Mouse (Mus musculus) midbrain, embryonic 13.5 days (tissue): Measurements from ENCODE around the gene Asl. TPM values are rescaled to one million over a fixed set of nuclear protein-coding genes. Genes with fewer than 3 reads are reported as not detected.
"Not testable (repeated sequence)": the region's sequence is repeated elsewhere in the genome, so short reads cannot be mapped to it uniquely, and the experiment has no call there.

ENCODE experiments used
- ATAC-seq: fragments of 200-750 bp; cut with Nextera tagmentation; 2 replicates; pipeline ENCODE4 v1.8.0; 2017; ENCODE audit warnings: mild to moderate bottlenecking, moderate TSS enrichment, moderate library complexity
- H3K27ac ChIP-seq: fragments of 300-500 bp; sonication (generic); 2 replicates; pipeline ENCODE4 v1.5.1; 2015; ENCODE audit warnings: inconsistent platforms, mild to moderate bottlenecking, moderate library complexity
- H3K27me3 ChIP-seq: fragments of 300-500 bp; sonication (generic); 2 replicates; pipeline ENCODE4 v1.6.1; 2015; ENCODE audit warnings: mild to moderate bottlenecking, inconsistent platforms
- H3K36me3 ChIP-seq: fragments of 300-500 bp; sonication (generic); 2 replicates; pipeline ENCODE4 v1.6.1; 2015; ENCODE audit warnings: mild to moderate bottlenecking, inconsistent platforms
- H3K4me1 ChIP-seq: fragments of 300-500 bp; sonication (generic); replicated peaks from 2 replicates; pipeline ENCODE4 v1.6.1; 2015; ENCODE audit warnings: inconsistent platforms
- H3K4me2 ChIP-seq: fragments of 300-500 bp; sonication (generic); replicated peaks from 2 replicates; pipeline ENCODE4 v1.6.1; 2015; ENCODE audit warnings: moderate library complexity, mild to moderate bottlenecking, inconsistent platforms
- H3K4me3 ChIP-seq: fragments of 300-500 bp; sonication (generic); replicated peaks from 2 replicates; pipeline ENCODE4 v1.5.1; 2015; ENCODE audit warnings: mild to moderate bottlenecking, inconsistent platforms
- H3K9ac ChIP-seq: fragments of 300-500 bp; sonication (generic); replicated peaks from 2 replicates; pipeline ENCODE4 v1.6.1; 2015; ENCODE audit warnings: mild to moderate bottlenecking, inconsistent platforms
- H3K9me3 ChIP-seq: fragments of 300-500 bp; sonication (generic); 2 replicates; pipeline ENCODE4 v1.6.1; 2016; ENCODE audit warnings: mild to moderate bottlenecking, inconsistent platforms
- WGBS: fragments of 180-500 bp; shearing (Covaris S2); methylation state at CpG from one replicate; pipeline ENCODE4 v1.1.7; 2015; 5-methylcytosine and 5-hydroxymethylcytosine counted together
- polyA plus RNA-seq: library from polyadenylated mRNA; unstranded; fragments of >200 nt; fragmentation: Nextera tagmentation; extraction: Ambion mirVana; gene quantifications from 2 replicates; pipeline ENCODE4 v1.2.1, GENCODE M21; 2015

Asl gene
- polyA plus RNA-seq, 1 experiment from 2014 or later, result 30.4 TPM

DNA sequence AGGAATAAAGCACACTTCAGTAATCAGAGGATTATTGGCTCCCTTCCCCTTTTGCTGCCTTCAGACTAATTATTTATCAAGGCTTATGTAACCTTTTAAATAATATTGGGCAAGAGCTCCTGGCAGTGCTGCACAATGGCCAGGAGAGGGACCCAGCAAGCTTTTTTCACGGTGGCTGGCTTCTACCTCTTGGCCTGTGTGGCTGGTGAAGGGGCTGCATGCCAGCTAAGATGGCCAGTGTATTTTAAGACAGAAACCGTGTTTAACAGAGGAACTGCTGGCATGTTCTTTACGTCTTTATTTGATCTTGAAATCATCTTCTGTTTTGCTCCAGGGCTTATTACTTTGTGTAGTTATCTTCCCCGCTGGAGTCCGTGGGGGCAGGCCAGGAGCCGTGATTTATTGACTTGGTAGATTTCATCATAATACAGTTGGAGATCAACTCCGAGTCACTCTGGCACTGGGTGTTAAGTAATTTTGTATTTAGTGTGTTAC lies 15.2 kb upstream of the Asl start:
- H3K9ac ChIP-seq, result no peak overlapping the region
- no peak overlapping the region for H3K27ac ChIP-seq
- no peaks in the 10 kb centered on the region for H3K4me1 ChIP-seq
- no peaks in the 10 kb centered on the region for H3K9me3 ChIP-seq
- H3K4me2 ChIP-seq, result no peak overlapping the region
- ATAC-seq, result no peak
- H3K27me3 ChIP-seq, result no peaks in the 10 kb centered on the region
- WGBS, result 80% methylated on average over 7 of the region's 7 CpGs
- peaks cover 84% of the 10 kb centered on the region for H3K36me3 ChIP-seq
- H3K4me3 ChIP-seq, result no peak overlapping the region

- Histone ChIP-seq H3K9me3 (no peaks in the 10 kb centered on the region), H3K4me3 (no peak overlapping the region), H3K4me1 (no peaks in the 10 kb centered on the region), H3K4me2 (no peak overlapping the region), H3K27ac (no peak overlapping the region), H3K27me3 (no peaks in the 10 kb centered on the region), H3K36me3 (peaks cover 80% of the 10 kb centered on the region), H3K9ac (no peak overlapping the region)
- ATAC-seq, result no peak
- 97% methylated on average over 3 of the region's 3 CpGs for WGBS
Measured at GRCm38 (mm10) chr5:130043741-130044140, 14.7 kb upstream of the Asl start.

DNA sequence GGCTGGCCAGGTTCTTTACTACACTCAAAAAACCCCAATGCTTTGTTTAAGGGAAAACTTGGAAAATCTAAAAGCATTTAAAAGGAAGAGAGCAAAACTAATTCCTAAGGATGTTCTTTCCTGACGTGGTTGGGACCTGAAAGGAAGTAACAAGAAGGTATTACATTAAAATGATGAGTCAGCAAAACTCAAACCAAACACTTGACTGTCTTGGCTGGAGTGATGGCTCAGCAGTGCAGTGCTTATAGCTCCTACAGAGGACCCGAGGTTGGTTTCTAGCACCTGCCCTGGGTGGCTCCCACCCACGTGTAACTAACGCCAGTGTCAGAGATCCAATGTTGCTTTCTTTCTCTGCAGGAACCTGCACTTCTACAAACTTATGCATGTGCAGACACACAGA lies 12.2 kb upstream of the Asl start:
- Histone ChIP-seq H3K9ac (no peak overlapping the region), H3K4me3 (no peak overlapping the region), H3K9me3 (no peaks in the 10 kb centered on the region), H3K36me3 (peaks cover 77% of the 10 kb centered on the region), H3K4me2 (no peak overlapping the region), H3K27me3 (no peaks in the 10 kb centered on the region), H3K4me1 (no peaks in the 10 kb centered on the region), H3K27ac (no peak overlapping the region)
- WGBS, result 94% methylated on average over 4 of the region's 4 CpGs
- ATAC-seq, result no peak

DNA sequence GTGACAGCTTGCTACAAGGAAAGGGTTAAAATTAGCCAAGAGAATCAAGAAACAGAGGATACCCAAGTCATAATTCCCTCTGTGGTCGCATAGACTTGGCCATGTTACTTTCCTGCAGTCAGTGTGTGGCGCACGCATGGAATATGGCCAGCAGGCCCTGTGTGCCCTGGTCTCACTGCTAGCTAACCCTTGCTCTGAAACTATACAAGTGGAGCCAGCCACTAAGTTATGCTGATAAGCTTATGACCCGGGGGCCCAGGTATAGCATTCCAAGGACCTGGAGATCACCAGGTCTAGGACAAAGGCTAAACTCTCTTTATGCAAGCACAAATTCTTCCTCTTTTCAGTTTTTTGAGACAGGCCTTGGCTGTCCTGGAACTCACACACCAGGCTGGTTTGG lies 11.8 kb upstream of the Asl start:
- Histone ChIP-seq H3K9me3 (no peaks in the 10 kb centered on the region), H3K4me3 (no peak overlapping the region), H3K27ac (no peak overlapping the region), H3K4me2 (no peak overlapping the region), H3K4me1 (no peaks in the 10 kb centered on the region), H3K9ac (no peak overlapping the region), H3K27me3 (no peaks in the 10 kb centered on the region), H3K36me3 (peaks cover 76% of the 10 kb centered on the region)
- no peak for ATAC-seq
- WGBS, result 89% methylated on average over 4 of the region's 4 CpGs

DNA sequence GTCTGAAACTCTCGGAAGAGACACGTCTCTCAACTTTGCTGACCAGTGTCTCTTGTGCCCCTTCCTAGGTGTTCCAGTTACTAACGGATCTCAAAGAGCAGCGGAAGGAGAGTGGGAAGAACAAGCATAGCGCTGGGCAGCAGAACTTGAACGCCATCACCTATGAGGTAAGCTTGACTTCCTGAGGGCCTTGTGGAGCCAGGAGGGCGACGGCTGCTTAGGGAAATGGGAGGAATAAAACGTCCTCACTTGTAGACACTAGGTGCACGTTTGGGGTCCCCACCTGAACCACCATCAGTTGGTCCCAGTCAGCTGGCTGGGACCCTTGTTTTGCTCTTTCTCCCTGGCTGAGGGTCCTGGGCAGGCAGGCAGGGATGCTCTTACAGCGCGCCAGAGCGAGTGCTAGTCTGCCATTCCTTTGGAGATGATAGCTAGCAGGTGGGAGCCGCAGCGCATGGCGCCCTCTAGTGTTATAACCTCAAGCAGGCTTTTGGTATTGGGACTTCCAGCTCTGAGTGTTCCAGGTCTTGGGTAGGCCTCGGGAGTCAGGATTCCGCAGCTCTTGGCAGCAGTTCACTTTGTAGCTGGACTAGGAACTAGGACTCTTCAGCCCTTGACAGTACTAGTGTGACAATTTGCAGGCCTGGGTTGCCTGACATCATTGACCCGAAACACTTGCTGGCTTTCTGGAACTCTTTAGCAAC lies 8.9 kb upstream of the Asl start:
- Histone ChIP-seq H3K9me3 (no peaks in the 10 kb centered on the region), H3K27me3 (no peaks in the 10 kb centered on the region), H3K27ac (no peak overlapping the region), H3K4me2 (no peak overlapping the region), H3K36me3 (peaks cover 63% of the 10 kb centered on the region), H3K4me3 (no peak overlapping the region), H3K4me1 (no peaks in the 10 kb centered on the region), H3K9ac (no peak overlapping the region)
- no peak for ATAC-seq
- WGBS, result 67% methylated on average over 19 of the region's 19 CpGs

- H3K9me3 ChIP-seq, H3K9ac ChIP-seq, H3K4me2 ChIP-seq, H3K4me1 ChIP-seq, H3K27me3 ChIP-seq, H3K4me3 ChIP-seq, H3K27ac ChIP-seq, ATAC-seq: not testable (repeated sequence)
- H3K36me3 ChIP-seq, result peaks cover 52% of the 10 kb centered on the region
- 54% methylated on average over 2 of the region's 2 CpGs for WGBS
Measured at GRCm38 (mm10) chr5:130036300-130036699, 7.3 kb upstream of the Asl start.

DNA sequence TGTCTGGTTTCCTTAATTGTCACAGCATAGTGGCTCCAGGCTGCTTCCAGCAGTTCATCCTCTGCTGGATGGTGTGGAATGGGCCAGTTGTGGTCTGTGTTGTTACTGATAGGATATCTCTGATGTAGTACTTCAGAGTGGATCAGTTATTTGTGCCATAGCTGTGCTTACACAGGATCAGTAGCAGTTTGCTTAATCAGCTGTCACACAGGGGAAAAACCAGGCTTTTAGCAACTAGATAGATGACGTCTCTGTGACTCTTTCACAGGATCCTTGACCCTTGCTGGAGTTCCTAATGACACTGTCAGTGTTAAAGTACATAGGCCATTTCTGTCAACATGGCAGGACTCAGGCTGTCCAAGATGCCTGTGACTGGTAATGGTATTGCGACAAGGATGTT lies 4.8 kb upstream of the Asl start:
- no peaks in the 10 kb centered on the region for H3K9me3 ChIP-seq
- ATAC-seq, result no peak
- 83% methylated on average over 2 of the region's 2 CpGs for WGBS
- peaks cover 14% of the 10 kb centered on the region for H3K4me1 ChIP-seq
- H3K4me3 ChIP-seq, result no peak overlapping the region
- H3K27ac ChIP-seq, result no peak overlapping the region
- H3K9ac ChIP-seq, result no peak overlapping the region
- no peak overlapping the region for H3K4me2 ChIP-seq
- H3K36me3 ChIP-seq, result peaks cover 31% of the 10 kb centered on the region
- no peaks in the 10 kb centered on the region for H3K27me3 ChIP-seq

DNA sequence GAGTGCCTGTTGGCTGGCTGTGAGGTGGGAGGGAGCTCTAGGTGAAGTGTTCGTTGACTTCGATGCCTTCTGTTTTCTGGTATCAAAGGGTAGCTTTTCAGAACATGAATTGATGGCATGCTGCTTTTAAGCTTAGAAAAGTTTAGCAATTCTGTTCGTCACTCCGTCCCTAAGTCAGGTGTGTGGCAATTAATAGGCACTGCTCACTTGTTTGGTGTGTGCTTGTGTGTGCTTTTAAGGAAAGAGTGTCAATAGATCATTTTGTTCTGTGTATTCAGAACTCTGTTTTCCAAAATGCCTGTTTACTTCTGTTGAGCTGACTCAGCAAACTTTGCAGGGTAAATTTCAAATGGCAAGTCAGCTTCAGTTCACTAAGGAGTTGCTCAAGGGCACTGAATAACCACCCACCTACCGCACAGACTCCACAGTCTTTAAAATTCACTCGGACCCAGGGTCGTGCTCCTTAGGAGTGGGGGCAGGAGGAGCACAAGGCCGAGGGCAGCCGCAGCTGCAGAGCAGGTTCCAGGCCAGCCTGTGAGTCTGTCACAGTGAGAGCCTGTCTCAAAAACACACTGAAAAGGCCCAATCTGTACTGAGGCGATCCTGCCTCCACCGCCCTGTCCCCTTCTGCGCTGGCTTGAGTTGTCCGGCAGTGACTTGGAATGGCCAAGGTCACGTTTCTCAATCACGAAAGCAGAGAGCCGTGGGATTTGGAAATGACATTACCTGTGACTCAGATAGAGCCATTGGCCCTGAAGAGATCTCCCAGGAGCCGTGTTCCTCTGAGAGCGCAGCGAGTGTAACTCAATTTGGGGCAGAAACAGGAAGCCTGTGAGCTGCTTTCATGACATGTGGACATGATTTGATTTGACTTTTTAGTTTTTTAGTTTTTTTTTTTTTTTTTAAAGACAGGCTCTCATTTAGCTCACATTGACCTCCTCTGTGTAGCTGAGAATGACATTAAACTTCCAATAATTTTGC lies 2.7 kb upstream of the Asl start:
- no peak overlapping the region for H3K27ac ChIP-seq
- H3K4me1 ChIP-seq, result peaks cover 14% of the 10 kb centered on the region
- H3K9ac ChIP-seq, result no peak overlapping the region
- no peak overlapping the region for H3K4me2 ChIP-seq
- H3K27me3 ChIP-seq, result peaks cover 9% of the 10 kb centered on the region
- whole genome bisulfite sequencing, result 94% methylated on average over 19 of the region's 19 CpGs
- no peak overlapping the region for H3K4me3 ChIP-seq
- no peak for ATAC-seq
- H3K36me3 ChIP-seq, result peaks cover 20% of the 10 kb centered on the region
- H3K9me3 ChIP-seq, result no peaks in the 10 kb centered on the region

- WGBS, result 90% methylated on average over 7 of the region's 7 CpGs
- Histone ChIP-seq H3K4me2 (no peak overlapping the region), H3K27me3 (peaks cover 9% of the 10 kb centered on the region), H3K4me3 (no peak overlapping the region), H3K27ac (no peak overlapping the region), H3K36me3 (0 out of 2 replicates have a peak, but pooled peaks cover 4% of the 10 kb centered on the region), H3K4me1 (peaks cover 19% of the 10 kb centered on the region), H3K9ac (no peak overlapping the region), H3K9me3 (no peaks in the 10 kb centered on the region)
- no peak for ATAC-seq
Measured at GRCm38 (mm10) chr5:130027696-130028095, 1.4 kb downstream of the Asl start.

DNA sequence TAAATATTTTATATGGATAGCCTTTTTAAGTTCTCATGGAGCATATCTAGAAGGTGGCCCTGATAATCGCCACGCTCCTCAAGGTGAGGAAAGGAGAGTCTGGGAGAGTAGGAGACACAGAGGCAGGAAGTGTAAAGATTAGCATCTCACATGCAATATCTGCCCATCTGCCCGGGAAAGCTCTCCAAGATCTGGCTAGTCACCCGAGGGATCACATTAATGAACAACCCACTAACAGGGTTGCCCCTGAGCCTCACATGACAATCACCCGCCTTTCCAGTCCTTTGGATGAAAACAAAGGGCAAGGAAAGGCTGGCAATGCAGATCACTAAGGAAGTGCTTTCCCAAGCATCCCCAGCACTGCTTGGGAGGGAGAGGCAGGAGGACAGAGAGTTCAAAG lies 1.9 kb downstream of the Asl start:
- Histone ChIP-seq H3K4me3 (no peak overlapping the region), H3K4me2 (no peak overlapping the region), H3K27me3 (peaks cover 9% of the 10 kb centered on the region), H3K27ac (no peak overlapping the region), H3K4me1 (peaks cover 15% of the 10 kb centered on the region), H3K9ac (no peak overlapping the region), H3K36me3 (0 out of 2 replicates have a peak, but pooled peaks cover 4% of the 10 kb centered on the region), H3K9me3 (no peaks in the 10 kb centered on the region)
- 77% methylated on average over 5 of the region's 5 CpGs for WGBS
- no peak for ATAC-seq

DNA sequence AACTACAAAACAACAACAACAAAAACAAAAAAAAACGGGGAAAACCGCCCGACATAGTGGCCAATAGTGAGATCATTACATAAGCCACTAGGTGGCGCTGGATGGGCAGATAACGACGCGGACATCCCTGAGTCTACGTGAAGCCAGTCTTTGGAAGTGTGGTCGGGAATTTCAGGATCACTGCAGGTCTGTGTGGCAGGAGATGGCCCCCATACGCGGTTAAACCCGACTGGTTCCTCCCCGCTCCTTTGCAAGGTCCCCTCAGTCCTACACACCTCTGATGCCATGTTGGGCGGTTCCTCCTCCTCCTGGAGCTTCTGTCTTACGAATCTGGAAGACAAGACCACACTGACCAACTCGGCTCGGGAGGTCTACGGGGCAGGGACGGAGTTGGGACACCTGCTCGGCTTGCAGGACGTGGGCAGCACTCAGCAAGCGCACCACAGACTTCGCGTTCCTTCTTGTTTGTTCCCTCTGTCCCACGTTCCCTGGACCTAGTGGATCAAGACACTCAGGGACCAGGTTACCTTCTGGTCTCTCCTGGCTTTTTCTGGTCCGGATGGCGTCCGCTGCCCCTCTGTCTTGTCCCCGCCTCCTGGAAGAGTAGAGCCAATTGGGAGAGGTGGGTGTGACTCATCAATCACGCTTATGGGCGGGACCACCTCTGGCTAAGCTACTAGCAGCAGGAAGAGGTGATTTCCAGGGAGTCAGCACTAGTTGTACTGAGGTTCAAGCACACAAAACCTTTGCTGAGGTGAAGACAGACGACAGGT lies 5.1 kb downstream of the Asl start:
- H3K9me3 ChIP-seq, result no peaks in the 10 kb centered on the region
- peaks cover 9% of the 10 kb centered on the region for H3K27me3 ChIP-seq
- WGBS, result under 1% methylated on average over 32 of the region's 32 CpGs
- peak; percentile 90 for ATAC-seq
- peaks cover 10% of the 10 kb centered on the region for H3K4me1 ChIP-seq
- H3K27ac ChIP-seq, result peak overlapping the region; percentile 72
- peak overlapping the region; percentile 59 for H3K4me3 ChIP-seq
- H3K36me3 ChIP-seq, result no peaks in the 10 kb centered on the region
- peak overlapping the region; percentile 70 for H3K9ac ChIP-seq
- H3K4me2 ChIP-seq, result peak overlapping the region; percentile 87
